Mouse (Mus musculus) heart, embryonic 16.5 days (tissue): Measurements from ENCODE around the gene Rgs9bp. TPM values are rescaled to one million over a fixed set of nuclear protein-coding genes. Genes with fewer than 3 reads are reported as not detected.

Experiments
- polyA plus RNA-seq: library from polyadenylated mRNA; unstranded; fragments of >200 nt; fragmentation: Nextera tagmentation; extraction: Ambion mirVana; gene quantifications from 2 replicates; pipeline ENCODE4 v1.2.1, GENCODE M21; 2015

The Rgs9bp gene
- polyA plus RNA-seq, 1 experiment from 2014 or later, result 0.35 TPM

Other genes starting within 250 kb of the Rgs9bp start
- 13.6 and 16.1 TPM in 2 replicates for gene Faap24, start 188.7 kb downstream of the Rgs9bp start, polyA plus RNA-seq
- 44.9 and 45.2 TPM in 2 replicates for gene Cep89, start 188.5 kb downstream of the Rgs9bp start, polyA plus RNA-seq
- 0.27 and 0.56 TPM in 2 replicates for gene Slc7a9, start 136.8 kb downstream of the Rgs9bp start, polyA plus RNA-seq
- 1.5 and 1.7 TPM in 2 replicates for gene Tdrd12, start 47.8 kb downstream of the Rgs9bp start, polyA plus RNA-seq
- gene Nudt19, start 29.3 kb downstream of the Rgs9bp start, polyA plus RNA-seq, result 138 and 142 TPM in 2 replicates
- gene Ankrd27, start 662 bp upstream of the Rgs9bp start, polyA plus RNA-seq, result 20.4 and 22.6 TPM in 2 replicates
- gene Pdcd5, start 61.9 kb upstream of the Rgs9bp start, polyA plus RNA-seq, result 238 and 276 TPM in 2 replicates
- 12.3 and 13.5 TPM in 2 replicates for gene Dpy19l3, start 168.9 kb upstream of the Rgs9bp start, polyA plus RNA-seq
- gene Zfp507, start 217.4 kb upstream of the Rgs9bp start, polyA plus RNA-seq, result 8.7 and 11.7 TPM in 2 replicates